Mouse (Mus musculus) liver, embryonic 13.5 days (tissue): ENCODE measurements around the gene Rab7. TPM values are rescaled to one million over a fixed set of nuclear protein-coding genes. Genes with fewer than 3 reads are reported as not detected.

Source experiments
- ATAC-seq: fragments of 200-750 bp; cut with Nextera tagmentation; 2 replicates; pipeline ENCODE4 v1.8.0; 2017; ENCODE audit warnings: low read depth, mild to moderate bottlenecking, moderate number of reproducible peaks, moderate library complexity
- DNase-seq: peaks from one replicate; pipeline ENCODE4 v3.0.0; 2022
- H3K27ac ChIP-seq: fragments of 300-500 bp; sonication (generic); 2 replicates; pipeline ENCODE4 v1.5.1; 2015; ENCODE audit warnings: moderate library complexity, mild to moderate bottlenecking, inconsistent platforms
- H3K27me3 ChIP-seq: fragments of 300-500 bp; sonication (generic); 2 replicates; pipeline ENCODE4 v1.6.1; 2015; ENCODE audit warnings: mild to moderate bottlenecking, inconsistent platforms
- H3K36me3 ChIP-seq: fragments of 300-500 bp; sonication (generic); 2 replicates; pipeline ENCODE4 v1.6.1; 2015; ENCODE audit warnings: mild to moderate bottlenecking, inconsistent platforms
- H3K4me1 ChIP-seq: fragments of 300-500 bp; sonication (generic); replicated peaks from 2 replicates; pipeline ENCODE4 v1.6.1; 2015; ENCODE audit warnings: inconsistent platforms
- H3K4me2 ChIP-seq: fragments of 300-500 bp; sonication (generic); 2 replicates; pipeline ENCODE4 v1.6.1; 2015; ENCODE audit warnings: inconsistent platforms, mild to moderate bottlenecking, moderate library complexity
- H3K4me3 ChIP-seq: fragments of 300-500 bp; sonication (generic); replicated peaks from 2 replicates; pipeline ENCODE4 v1.5.1; 2015; ENCODE audit warnings: mild to moderate bottlenecking, inconsistent platforms
- H3K9ac ChIP-seq: fragments of 300-500 bp; sonication (generic); 2 replicates; pipeline ENCODE4 v1.6.1; 2015; ENCODE audit warnings: mild to moderate bottlenecking, inconsistent platforms
- H3K9me3 ChIP-seq: fragments of 300-500 bp; sonication (generic); replicated peaks from 2 replicates; pipeline ENCODE4 v1.6.1; 2016; ENCODE audit warnings: inconsistent platforms
- WGBS: fragments of 180-500 bp; shearing (Covaris S2); methylation state at CpG from one replicate; pipeline ENCODE4 v1.1.7; 2015; ENCODE audit not compliant: insufficient replicate concordance; 5-methylcytosine and 5-hydroxymethylcytosine counted together
- polyA plus RNA-seq: library from polyadenylated mRNA; unstranded; fragments of >200 nt; fragmentation: Nextera tagmentation; extraction: Ambion mirVana; gene quantifications from 2 replicates; pipeline ENCODE4 v1.2.1, GENCODE M21; 2015

The Rab7 gene
- polyA plus RNA-seq, 1 experiment from 2014 or later: 108 TPM

GRCm38 (mm10) chr6:88067722-88068121, 22.7 kb upstream of the Rab7 start:
- 42% methylated on average over 3 of the region's 3 CpGs for WGBS
- ATAC-seq: no peak
- no peak overlapping the region for H3K4me3 ChIP-seq

GRCm38 (mm10) chr6:88065968-88066367, 20.9 kb upstream of the Rab7 start:
- ATAC-seq (no peak), DNase-seq (no peak)
- H3K9ac ChIP-seq: no peak overlapping the region
- no peaks in the 10 kb centered on the region for H3K36me3 ChIP-seq
- H3K27me3 ChIP-seq: no peaks in the 10 kb centered on the region
- H3K9me3 ChIP-seq: no peaks in the 10 kb centered on the region
- no peak overlapping the region for H3K4me3 ChIP-seq
- 0 out of 2 replicates have a peak overlapping the region, but pooled peaks have one; percentile 23 for H3K27ac ChIP-seq
- 57% methylated on average over 3 of the region's 3 CpGs for WGBS
- no peak overlapping the region for H3K4me2 ChIP-seq
- H3K4me1 ChIP-seq: peaks cover 11% of the 10 kb centered on the region

More at GRCm38 (mm10) chr6:88067722-88068121, 22.7 kb upstream of the Rab7 start:
- Histone ChIP-seq H3K9me3 (no peaks in the 10 kb centered on the region), H3K4me2 (no peak overlapping the region), H3K4me1 (peaks cover 14% of the 10 kb centered on the region), H3K9ac (no peak overlapping the region), H3K36me3 (no peaks in the 10 kb centered on the region), H3K27ac (no peak overlapping the region), H3K27me3 (no peaks in the 10 kb centered on the region)
- no peak for DNase-seq

- peaks cover 8% of the 10 kb centered on the region for H3K4me1 ChIP-seq
- 20% methylated on average over 4 of the region's 4 CpGs for WGBS
- DNase-seq (no peak), ATAC-seq (no peak)
- H3K27me3 ChIP-seq: no peaks in the 10 kb centered on the region
- no peak overlapping the region for H3K27ac ChIP-seq
- no peak overlapping the region for H3K9ac ChIP-seq
- no peak overlapping the region for H3K4me2 ChIP-seq
- no peak overlapping the region for H3K4me3 ChIP-seq
- no peaks in the 10 kb centered on the region for H3K36me3 ChIP-seq
- H3K9me3 ChIP-seq: no peaks in the 10 kb centered on the region
These were observed 20.0 kb upstream of the Rab7 start for GRCm38 (mm10) chr6:88065116-88065515.

GRCm38 (mm10) chr6:88064072-88064642, 19.1 kb upstream of the Rab7 start:
- Histone ChIP-seq H3K27me3 (no peaks in the 10 kb centered on the region), H3K9me3 (no peaks in the 10 kb centered on the region), H3K9ac (no peak overlapping the region), H3K4me1 (peaks cover 8% of the 10 kb centered on the region), H3K27ac (no peak overlapping the region), H3K36me3 (no peaks in the 10 kb centered on the region), H3K4me2 (no peak overlapping the region), H3K4me3 (no peak overlapping the region)
- DNase-seq (no peak), ATAC-seq (no peak)
- WGBS: 46% methylated on average over 3 of the region's 3 CpGs

GRCm38 (mm10) chr6:88062398-88062797, 17.3 kb upstream of the Rab7 start:
- Histone ChIP-seq H3K36me3 (no peaks in the 10 kb centered on the region), H3K27ac (no peak overlapping the region), H3K9me3 (no peaks in the 10 kb centered on the region), H3K27me3 (no peaks in the 10 kb centered on the region), H3K4me2 (no peak overlapping the region), H3K4me1 (peaks cover 12% of the 10 kb centered on the region), H3K4me3 (no peak overlapping the region), H3K9ac (no peak overlapping the region)
- DNase-seq: no peak
- WGBS: 61% methylated on average over 4 of the region's 4 CpGs
- ATAC-seq: no peak

- 82% methylated on average over 4 of the region's 4 CpGs for WGBS
These were observed 16.3 kb upstream of the Rab7 start for GRCm38 (mm10) chr6:88061406-88061805.

GRCm38 (mm10) chr6:88060602-88061001, 15.5 kb upstream of the Rab7 start:
- WGBS: 48% methylated on average over 4 of the region's 4 CpGs
- 0 out of 2 replicates have a peak, but pooled peaks cover 2% of the 10 kb centered on the region for H3K27me3 ChIP-seq
- no peak overlapping the region for H3K27ac ChIP-seq
- H3K4me3 ChIP-seq: no peak overlapping the region
- no peak for ATAC-seq
- H3K4me2 ChIP-seq: no peak overlapping the region
- H3K9ac ChIP-seq: no peak overlapping the region
- no peak for DNase-seq
- H3K9me3 ChIP-seq: no peaks in the 10 kb centered on the region
- peaks cover 27% of the 10 kb centered on the region for H3K4me1 ChIP-seq
- no peaks in the 10 kb centered on the region for H3K36me3 ChIP-seq

More at GRCm38 (mm10) chr6:88061406-88061805, 16.3 kb upstream of the Rab7 start:
- Histone ChIP-seq H3K27ac (no peak overlapping the region), H3K4me2 (no peak overlapping the region), H3K27me3 (no peaks in the 10 kb centered on the region), H3K9ac (no peak overlapping the region), H3K9me3 (no peaks in the 10 kb centered on the region), H3K36me3 (no peaks in the 10 kb centered on the region), H3K4me3 (no peak overlapping the region), H3K4me1 (peaks cover 21% of the 10 kb centered on the region)
- ATAC-seq (no peak), DNase-seq (no peak)

GRCm38 (mm10) chr6:88059903-88060302, 14.8 kb upstream of the Rab7 start:
- no peak overlapping the region for H3K4me2 ChIP-seq
- no peak for ATAC-seq
- no peaks in the 10 kb centered on the region for H3K9me3 ChIP-seq
- H3K27me3 ChIP-seq: 0 out of 2 replicates have a peak, but pooled peaks cover 2% of the 10 kb centered on the region
- no peak overlapping the region for H3K9ac ChIP-seq
- no peak overlapping the region for H3K27ac ChIP-seq
- 68% methylated on average over 5 of the region's 5 CpGs for WGBS
- no peak for DNase-seq
- H3K4me1 ChIP-seq: peaks cover 27% of the 10 kb centered on the region
- H3K4me3 ChIP-seq: no peak overlapping the region
- no peaks in the 10 kb centered on the region for H3K36me3 ChIP-seq

- Histone ChIP-seq H3K4me1 (peaks cover 25% of the 10 kb centered on the region), H3K27ac (no peak overlapping the region), H3K4me2 (no peak overlapping the region), H3K36me3 (no peaks in the 10 kb centered on the region), H3K4me3 (no peak overlapping the region), H3K27me3 (peaks cover 7% of the 10 kb centered on the region; the same call in 1 of the 2 replicates), H3K9ac (no peak overlapping the region), H3K9me3 (no peaks in the 10 kb centered on the region)
- ATAC-seq: no peak
- DNase-seq: no peak
- WGBS: 69% methylated on average over 5 of the region's 5 CpGs
These were observed 11.8 kb upstream of the Rab7 start for GRCm38 (mm10) chr6:88056866-88057265.

GRCm38 (mm10) chr6:88055663-88056062, 10.6 kb upstream of the Rab7 start:
- no peak for DNase-seq
- peaks cover 25% of the 10 kb centered on the region for H3K4me1 ChIP-seq
- H3K27ac ChIP-seq: no peak overlapping the region
- no peak overlapping the region for H3K4me3 ChIP-seq
- no peaks in the 10 kb centered on the region for H3K36me3 ChIP-seq
- H3K4me2 ChIP-seq: no peak overlapping the region
- H3K27me3 ChIP-seq: peaks cover 7% of the 10 kb centered on the region; the same call in 1 of the 2 replicates
- no peak overlapping the region for H3K9ac ChIP-seq
- H3K9me3 ChIP-seq: no peaks in the 10 kb centered on the region
- 58% methylated on average over 5 of the region's 5 CpGs for WGBS
- no peak for ATAC-seq

- no peak for ATAC-seq
- Histone ChIP-seq H3K27ac (no peak overlapping the region), H3K4me2 (no peak overlapping the region)
These were observed 9.2 kb upstream of the Rab7 start for GRCm38 (mm10) chr6:88054081-88054835.

More at GRCm38 (mm10) chr6:88054081-88054835, 9.2 kb upstream of the Rab7 start:
- 59% methylated on average over 9 of the region's 9 CpGs for WGBS
- no peak overlapping the region for H3K4me3 ChIP-seq
- H3K9ac ChIP-seq: no peak overlapping the region
- H3K4me1 ChIP-seq: peaks cover 25% of the 10 kb centered on the region
- no peak for DNase-seq
- no peaks in the 10 kb centered on the region for H3K36me3 ChIP-seq
- no peaks in the 10 kb centered on the region for H3K9me3 ChIP-seq
- peaks cover 10% of the 10 kb centered on the region for H3K27me3 ChIP-seq
